Mouse (Mus musculus) G1E (cell line): ENCODE measurements around the gene Naa40.

Source experiments
- CTCF ChIP-seq: IDR thresholded peaks from 2 replicates; pipeline ENCODE4 v1.5.1; 2012; ENCODE audit warnings: low read depth, low read length, inconsistent platforms, mixed read lengths
- GATA1 ChIP-seq: IDR thresholded peaks from 2 replicates; pipeline ENCODE4 v1.6.1; 2012; ENCODE audit warnings: borderline replicate concordance, low read length, inconsistent platforms, mixed read lengths
- POLR2AphosphoS5 ChIP-seq: IDR thresholded peaks from 2 replicates; pipeline ENCODE4 v1.6.1; 2012; ENCODE audit warnings: low read depth, low read length, inconsistent platforms; ENCODE audit not compliant: insufficient replicate concordance
- TAL1 ChIP-seq: conservative IDR thresholded peaks from 2 replicates; pipeline ENCODE4 v1.6.1; 2012; ENCODE audit warnings: low read depth, low read length, inconsistent platforms, mixed read lengths

GRCm38 (mm10) chr19:7265478-7266191 lies 24.7 kb upstream of the Naa40 start:
- TF ChIP-seq CTCF (no peak), GATA1 (no peak), TAL1 (no peak), POLR2AphosphoS5 (no peak)
